Mouse (Mus musculus) thymus, postnatal 25 days (tissue): ENCODE results near the gene Scn2a.
"Not testable (repeated sequence)": the region's sequence is repeated elsewhere in the genome, so short reads cannot be mapped to it uniquely, and the experiment has no call there.

ENCODE experiments used
- DNase-seq: peaks from one replicate; pipeline ENCODE4 v3.0.0; 2022

Scn2a gene

DNA sequence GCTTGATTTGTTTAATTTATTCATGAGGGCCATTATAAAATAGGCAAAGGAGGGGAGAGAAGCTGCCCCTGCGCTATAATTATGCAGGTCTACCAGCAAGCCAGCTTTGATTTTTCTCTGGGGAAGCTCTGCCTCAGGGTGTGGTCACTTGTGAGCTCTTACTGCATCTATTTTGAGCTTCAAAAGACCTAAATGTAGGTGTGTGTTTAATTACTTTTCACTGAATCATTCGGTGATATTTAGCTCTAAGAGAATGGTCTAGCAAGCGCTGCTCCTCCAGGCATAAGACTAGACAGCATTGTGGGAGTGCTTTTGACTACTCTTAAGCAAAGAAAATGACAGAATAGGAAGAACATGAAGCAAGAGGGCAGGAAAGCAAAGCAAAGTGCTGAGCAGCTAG, 80.6 kb downstream of the Scn2a start:
- no peak for DNase-seq

DNA sequence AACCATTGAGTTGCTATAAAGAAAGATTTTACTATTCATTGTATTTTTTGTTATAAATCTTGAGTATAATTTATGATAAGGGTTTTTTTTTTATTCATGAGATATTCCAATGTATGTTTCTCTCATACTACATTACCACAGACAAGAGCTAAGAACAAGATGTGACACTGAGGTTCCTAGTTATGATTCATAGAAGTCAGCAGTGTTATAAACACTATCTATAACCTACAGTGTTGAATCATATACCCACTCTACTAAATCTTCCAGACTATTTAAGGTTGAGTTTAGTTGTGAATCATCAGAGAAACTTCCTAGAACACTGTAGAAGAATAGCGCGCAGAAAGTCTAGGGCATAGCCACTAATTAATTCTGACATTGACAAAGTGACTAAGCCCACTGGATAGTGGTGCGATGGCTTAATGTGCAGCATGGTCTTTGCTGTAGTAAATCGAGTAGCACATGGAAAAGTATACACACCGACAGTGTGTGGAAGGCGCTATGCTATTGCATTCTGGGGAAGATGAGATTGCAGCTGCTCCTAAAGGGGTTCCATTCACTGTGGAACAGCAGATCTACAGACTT, 101.7 kb downstream of the Scn2a start:
- no peak for DNase-seq

DNA sequence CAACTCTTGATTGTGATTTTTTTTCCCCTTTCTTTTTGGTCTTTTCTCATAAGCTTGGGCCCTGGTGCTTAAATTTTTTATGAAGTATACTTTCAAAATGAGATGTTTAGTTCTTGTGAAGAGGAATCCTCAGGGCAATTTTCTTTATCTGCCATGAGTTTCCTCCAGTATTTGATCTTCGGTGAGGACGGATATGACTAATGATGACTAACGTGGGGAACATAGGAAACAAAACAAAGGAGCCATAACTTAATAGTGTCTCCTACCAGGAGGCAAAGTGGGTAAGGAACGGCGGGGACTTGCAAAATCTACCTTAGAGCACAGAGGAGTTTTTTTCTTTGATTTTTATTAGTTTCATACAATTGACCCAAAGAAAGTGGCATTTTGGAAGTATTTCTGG, 124.8 kb downstream of the Scn2a start:
- DNase-seq = no peak

- no peak for DNase-seq
These were observed 161.9 kb downstream of the Scn2a start for GRCm38 (mm10) chr2:65782442-65782841.

DNA sequence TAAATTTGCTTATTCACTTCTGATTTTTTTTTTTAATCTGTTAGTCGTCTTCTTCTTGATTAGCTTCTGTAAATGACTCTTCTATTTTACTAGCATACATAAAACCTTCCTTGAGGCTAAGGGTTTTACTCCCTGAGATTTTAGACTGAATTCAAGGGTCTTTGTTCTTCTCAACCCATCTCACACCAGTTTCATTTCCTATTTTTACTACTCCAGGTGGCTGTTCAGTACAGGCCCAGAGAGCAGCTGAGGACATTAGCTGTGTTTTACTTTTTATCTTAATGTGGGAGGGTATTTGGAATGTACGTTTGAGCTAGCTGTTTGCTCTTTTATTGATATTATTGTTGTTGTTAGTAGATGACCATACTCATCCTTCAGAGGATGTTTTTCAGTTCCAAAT, 162.8 kb downstream of the Scn2a start:
- no peak for DNase-seq

GRCm38 (mm10) chr2:65792516-65792915, 171.9 kb downstream of the Scn2a start:
- DNase-seq = no peak

DNA sequence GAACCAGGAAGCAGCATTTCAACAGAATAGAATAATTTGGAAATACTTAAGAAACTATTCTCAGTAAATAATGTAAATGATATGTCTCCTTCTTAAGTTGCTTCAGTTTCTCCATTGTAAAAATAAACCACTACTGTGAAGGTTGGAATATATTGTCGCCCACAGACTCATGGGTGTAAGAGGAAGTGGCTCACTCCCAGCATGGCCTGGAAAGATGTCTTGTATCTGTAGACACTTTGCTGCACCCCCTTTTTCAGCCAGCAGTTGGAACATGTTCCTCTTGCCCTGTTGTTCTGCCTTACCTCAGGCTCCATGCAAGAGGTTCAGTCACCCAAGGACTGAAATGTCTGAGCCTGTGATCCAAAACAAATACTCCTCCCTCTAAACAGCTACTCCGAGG, 173.0 kb downstream of the Scn2a start:
- DNase-seq = no peak

GRCm38 (mm10) chr2:65801054-65801709, 180.6 kb downstream of the Scn2a start:
- no peak for DNase-seq

DNA sequence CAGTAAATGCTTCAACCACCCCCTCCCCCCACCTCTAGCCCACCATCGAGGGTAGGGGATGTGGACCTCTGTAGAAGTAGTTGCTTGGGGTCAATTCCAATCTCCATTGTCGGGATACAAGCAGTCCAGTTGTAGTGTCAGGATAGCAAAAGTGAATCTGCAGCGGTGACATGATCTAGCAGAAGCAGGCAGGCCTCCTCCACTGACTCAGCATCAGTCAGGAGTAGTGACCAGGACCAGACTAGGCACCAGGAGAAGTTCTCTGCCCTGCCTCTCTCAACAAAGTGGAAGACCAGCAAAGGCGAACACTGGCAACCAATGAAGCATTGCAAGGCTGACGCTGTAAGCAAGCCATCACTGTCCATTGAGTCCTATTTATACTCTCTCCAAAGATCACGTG, 186.0 kb downstream of the Scn2a start:
- no peak for DNase-seq

DNA sequence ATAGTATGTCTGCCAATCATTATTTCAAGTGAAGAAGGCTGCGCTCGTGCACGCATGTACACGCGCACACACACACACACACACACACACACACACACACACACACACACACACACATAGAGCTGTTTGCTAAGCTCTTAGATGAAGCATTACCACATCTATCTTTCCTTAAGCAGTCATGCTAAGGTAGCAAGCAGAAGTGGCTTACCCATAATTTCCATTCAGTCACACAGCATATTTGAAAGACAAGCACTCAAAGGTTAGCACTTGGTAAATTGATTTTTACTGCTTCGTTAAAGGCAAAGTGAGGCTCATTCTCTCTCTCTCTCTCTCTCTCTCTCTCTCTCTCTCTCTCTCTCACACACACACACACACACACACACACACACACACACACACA, 190.6 kb downstream of the Scn2a start:
- DNase-seq = not testable (repeated sequence)
